Mouse (Mus musculus): ENCODE data around the gene Cnot2.

GRCm38 (mm10) chr10:116472579-116472978, 108.7 kb downstream of the Cnot2 start:
- TF ChIP-seq FLI1 (IDR thresholded peaks at IDR 0.05; ENCODE audit: low read length): no peak
- TF ChIP-seq GATA1 (IDR thresholded peaks at IDR 0.05; ENCODE audit: borderline replicate concordance, low read length): no peak
